Mouse (Mus musculus) liver, embryonic 14.5 days (tissue): Measurements from ENCODE around the gene Reep3.

Experiments used
- CTCF ChIP-seq: IDR thresholded peaks from 2 replicates; pipeline ENCODE4 v1.5.1; 2016; ENCODE audit warnings: antibody characterized with exemption, low read depth, control low read depth
- EP300 ChIP-seq: IDR thresholded peaks from 2 replicates; pipeline ENCODE4 v1.6.1; 2016; ENCODE audit warnings: antibody characterized with exemption, low read depth

GRCm38 (mm10) chr10:67108096-67108495 is 11.4 kb upstream of the Reep3 start:
- TF ChIP-seq CTCF (no peak), EP300 (no peak)
